Mouse (Mus musculus) neural tube, embryonic 14.5 days (tissue): ENCODE results near the gene Eif4a1. TPM values are rescaled to one million over a fixed set of nuclear protein-coding genes. Genes with fewer than 3 reads are reported as not detected.

Experiments
- ATAC-seq: fragments of 200-750 bp; cut with Nextera tagmentation; 2 replicates; pipeline ENCODE4 v1.8.0; 2017; ENCODE audit warnings: low read depth, mild to moderate bottlenecking, moderate TSS enrichment, moderate library complexity
- H3K27ac ChIP-seq: fragments of 300-500 bp; sonication (generic); 2 replicates; pipeline ENCODE4 v1.5.1; 2014; ENCODE audit warnings: low read depth, mild to moderate bottlenecking, control low read depth, low read length, moderate library complexity, mixed read lengths
- H3K27me3 ChIP-seq: fragments of 300-500 bp; sonication (generic); 2 replicates; pipeline ENCODE4 v1.6.1; 2014; ENCODE audit warnings: low read length; ENCODE audit not compliant: control insufficient read depth, insufficient read depth
- H3K36me3 ChIP-seq: fragments of 300-500 bp; sonication (generic); 2 replicates; pipeline ENCODE4 v1.6.1; 2014; ENCODE audit warnings: low read length, mixed read lengths; ENCODE audit not compliant: control insufficient read depth, insufficient read depth
- H3K4me1 ChIP-seq: fragments of 300-500 bp; sonication (generic); 2 replicates; pipeline ENCODE4 v1.6.1; 2014; ENCODE audit warnings: low read length; ENCODE audit not compliant: control insufficient read depth, insufficient read depth
- H3K4me2 ChIP-seq: fragments of 300-500 bp; sonication (generic); 2 replicates; pipeline ENCODE4 v1.6.1; 2014; ENCODE audit warnings: mild to moderate bottlenecking, low read depth, low read length, control low read depth
- H3K4me3 ChIP-seq: fragments of 300-500 bp; sonication (generic); 2 replicates; pipeline ENCODE4 v1.5.1; 2014; ENCODE audit warnings: low read depth, low read length, control low read depth, mixed read lengths
- H3K9ac ChIP-seq: fragments of 300-500 bp; sonication (generic); replicated peaks from 2 replicates; pipeline ENCODE4 v1.6.1; 2014; ENCODE audit warnings: low read depth, mild to moderate bottlenecking, control low read depth, low read length, mixed read lengths
- H3K9me3 ChIP-seq: fragments of 300-500 bp; sonication (generic); 2 replicates; pipeline ENCODE4 v1.6.1; 2016; ENCODE audit warnings: low read length; ENCODE audit not compliant: control insufficient read depth
- WGBS: fragments of 180-500 bp; shearing (Covaris S2); extraction: QIAGEN DNeasy Blood & Tissue Kit; methylation state at CpG from one replicate; pipeline ENCODE4 v1.1.7; 2014; 5-methylcytosine and 5-hydroxymethylcytosine counted together
- polyA plus RNA-seq: library from polyadenylated mRNA; unstranded; fragments of >200 nt; fragmentation: Nextera tagmentation; extraction: Ambion mirVana; gene quantifications from 2 replicates; pipeline ENCODE4 v1.2.1, GENCODE M21; 2014

The Eif4a1 gene
- polyA plus RNA-seq, 1 experiment from 2014 or later = 643 TPM

DNA sequence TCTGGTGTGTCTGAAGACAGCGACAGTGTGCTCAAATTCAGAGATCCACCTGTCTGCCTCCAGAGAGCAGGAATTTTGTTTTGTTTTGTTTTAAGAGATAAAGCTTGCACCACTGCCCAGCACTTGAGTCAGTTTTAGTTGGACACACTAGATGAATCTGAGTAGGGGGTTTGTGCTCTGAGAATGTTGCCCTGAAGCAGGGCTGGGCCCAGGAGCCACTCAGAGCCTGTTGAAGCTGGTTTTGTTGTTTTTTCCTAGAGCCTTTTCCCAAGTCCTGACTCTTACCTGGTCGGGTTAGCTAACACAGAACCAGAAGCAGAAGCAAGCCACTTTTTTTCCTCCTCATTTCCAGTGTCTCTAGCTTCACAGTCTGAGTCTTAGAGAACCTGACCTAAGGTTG, 38.9 kb upstream of the Eif4a1 start:
- Histone ChIP-seq H3K4me1 (no peaks in the 10 kb centered on the region), H3K4me2 (no peak overlapping the region), H3K27ac (no peak overlapping the region), H3K36me3 (no peaks in the 10 kb centered on the region), H3K4me3 (no peak overlapping the region), H3K27me3 (no peaks in the 10 kb centered on the region), H3K9me3 (no peaks in the 10 kb centered on the region), H3K9ac (no peak overlapping the region)
- 79% methylated on average over 2 of the region's 2 CpGs for WGBS
- ATAC-seq = no peak

GRCm38 (mm10) chr11:69710470-69710869, 38.2 kb upstream of the Eif4a1 start:
- H3K27ac ChIP-seq = no peak overlapping the region
- ATAC-seq = no peak
- H3K36me3 ChIP-seq = no peaks in the 10 kb centered on the region
- no peaks in the 10 kb centered on the region for H3K27me3 ChIP-seq
- no peaks in the 10 kb centered on the region for H3K4me1 ChIP-seq
- WGBS = 80% methylated on average over 3 of the region's 3 CpGs
- H3K4me2 ChIP-seq = no peak overlapping the region
- no peaks in the 10 kb centered on the region for H3K9me3 ChIP-seq
- no peak overlapping the region for H3K4me3 ChIP-seq
- no peak overlapping the region for H3K9ac ChIP-seq

DNA sequence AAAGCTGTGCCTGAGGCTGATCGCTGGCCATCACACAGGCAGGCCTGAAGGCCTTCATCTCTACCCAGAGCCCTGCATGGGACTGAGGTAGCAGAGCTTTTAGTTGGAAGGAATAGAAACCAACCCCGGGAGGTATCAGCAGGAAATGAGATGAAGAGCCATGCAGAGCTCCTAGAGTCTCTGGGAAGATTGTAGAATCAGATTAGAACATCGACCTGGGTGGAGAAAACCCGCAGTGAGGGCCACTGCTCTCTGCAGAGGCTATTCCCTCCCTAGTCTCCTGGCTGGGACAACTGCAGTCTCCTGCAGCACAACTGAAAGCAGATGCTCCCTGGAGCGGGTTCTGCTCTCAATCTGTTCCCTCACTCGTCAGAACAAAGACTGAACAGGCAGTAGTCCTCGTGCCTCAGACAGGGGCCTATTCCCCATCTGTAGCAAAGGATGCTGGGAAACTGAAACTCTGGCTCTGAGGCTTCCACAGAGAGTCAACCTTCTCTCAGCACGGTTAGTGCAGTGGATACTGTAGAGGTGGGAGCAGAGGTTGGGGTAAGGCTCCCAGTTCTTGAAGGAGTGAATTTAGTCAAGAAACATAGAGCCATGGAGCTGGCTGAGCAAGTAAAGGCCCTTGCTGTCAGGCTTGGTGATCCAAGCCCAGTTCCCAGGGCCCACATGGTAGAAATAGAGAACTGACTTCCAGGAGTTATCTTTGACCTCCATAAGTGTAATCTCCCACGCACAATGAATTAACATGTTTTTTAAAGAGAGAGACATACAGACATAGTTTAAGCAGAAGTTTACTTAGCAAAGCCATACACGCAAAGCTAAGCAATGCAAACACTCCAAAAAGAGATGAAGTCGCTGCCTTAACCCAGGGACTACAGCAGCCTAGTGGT, 37.6 kb upstream of the Eif4a1 start:
- Histone ChIP-seq H3K4me2 (no peak overlapping the region), H3K27ac (no peak overlapping the region)

DNA sequence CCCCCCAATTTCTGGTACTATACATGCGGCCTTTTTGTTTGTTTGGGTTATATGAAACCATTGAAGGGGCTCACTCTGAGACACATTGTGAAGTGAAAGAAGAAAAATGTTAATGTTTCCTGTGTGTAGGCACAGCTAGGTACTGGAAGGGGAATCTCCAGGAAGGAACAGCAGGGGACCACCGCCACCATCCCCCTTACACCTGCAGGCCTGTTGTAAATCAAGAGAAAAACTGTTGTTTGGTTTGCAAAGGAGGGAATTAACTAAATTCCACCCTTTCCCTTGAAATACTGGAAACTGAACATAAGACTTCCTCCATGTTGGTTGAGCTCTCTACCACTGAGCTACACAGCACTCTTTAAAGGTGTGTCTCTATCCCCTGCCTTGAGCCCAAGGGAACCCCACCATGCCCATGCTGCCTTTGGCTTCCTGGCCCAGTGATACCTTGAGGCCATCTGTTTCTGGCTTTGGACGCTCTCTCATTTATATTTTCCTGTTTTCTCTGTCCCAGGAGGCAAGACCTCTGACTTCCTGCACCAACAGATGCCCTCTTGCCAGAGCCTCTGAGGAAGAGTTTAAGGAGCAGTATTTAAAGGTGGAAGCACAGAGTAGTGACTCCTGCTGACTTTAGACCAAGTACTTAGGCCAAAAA, 36.5 kb upstream of the Eif4a1 start:
- Histone ChIP-seq H3K9me3 (no peaks in the 10 kb centered on the region), H3K4me1 (no peaks in the 10 kb centered on the region)
- 84% methylated on average over 3 of the region's 3 CpGs for WGBS

More for the DNA sequence above, 37.6 kb upstream of the Eif4a1 start:
- H3K27me3 ChIP-seq = no peaks in the 10 kb centered on the region
- H3K4me3 ChIP-seq = no peak overlapping the region
- ATAC-seq = no peak
- H3K36me3 ChIP-seq = no peaks in the 10 kb centered on the region
- no peaks in the 10 kb centered on the region for H3K9me3 ChIP-seq
- H3K9ac ChIP-seq = no peak overlapping the region
- no peaks in the 10 kb centered on the region for H3K4me1 ChIP-seq
- WGBS = 66% methylated on average over 11 of the region's 11 CpGs

DNA sequence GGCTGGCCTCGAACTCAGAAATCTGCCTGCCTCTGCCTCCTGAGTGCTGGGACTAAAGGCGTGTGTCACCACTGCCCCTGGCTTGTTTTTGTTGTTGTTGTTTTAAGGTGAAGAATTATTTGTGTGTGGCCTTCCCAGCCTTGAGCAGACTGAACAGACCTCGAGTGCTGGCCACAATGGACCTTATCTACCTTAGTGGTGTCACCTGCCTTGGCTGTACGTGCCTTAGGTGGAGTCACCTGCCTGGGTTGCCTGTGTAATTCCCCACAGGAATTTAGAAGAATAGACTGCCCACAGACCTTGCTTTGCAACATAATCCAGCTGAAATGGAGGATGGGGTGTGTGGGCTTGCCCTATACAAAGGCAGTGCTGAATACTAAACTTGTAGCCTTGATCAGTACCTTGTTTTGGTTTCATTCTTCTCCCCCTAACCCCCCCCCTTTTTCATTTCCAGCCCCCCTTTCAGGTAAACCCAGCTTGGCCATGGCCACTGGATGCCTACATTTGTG, 35.7 kb upstream of the Eif4a1 start:
- H3K9me3 ChIP-seq = no peaks in the 10 kb centered on the region
- no peak overlapping the region for H3K4me2 ChIP-seq
- no peak overlapping the region for H3K9ac ChIP-seq
- no peak overlapping the region for H3K27ac ChIP-seq
- no peaks in the 10 kb centered on the region for H3K4me1 ChIP-seq
- 84% methylated on average over 4 of the region's 4 CpGs for WGBS
- no peak overlapping the region for H3K4me3 ChIP-seq
- no peaks in the 10 kb centered on the region for H3K27me3 ChIP-seq
- H3K36me3 ChIP-seq = no peaks in the 10 kb centered on the region
- no peak for ATAC-seq

More for the DNA sequence above, 36.5 kb upstream of the Eif4a1 start:
- Histone ChIP-seq H3K4me2 (no peak overlapping the region), H3K27ac (no peak overlapping the region), H3K36me3 (no peaks in the 10 kb centered on the region), H3K4me3 (no peak overlapping the region), H3K9ac (no peak overlapping the region), H3K27me3 (no peaks in the 10 kb centered on the region)
- no peak for ATAC-seq

- 92% methylated on average over 4 of the region's 4 CpGs for WGBS
- H3K27ac ChIP-seq = no peak overlapping the region
- no peak for ATAC-seq
- no peak overlapping the region for H3K4me2 ChIP-seq
- no peak overlapping the region for H3K9ac ChIP-seq
- H3K36me3 ChIP-seq = no peaks in the 10 kb centered on the region
- no peaks in the 10 kb centered on the region for H3K9me3 ChIP-seq
- H3K4me1 ChIP-seq = no peaks in the 10 kb centered on the region
- no peak overlapping the region for H3K4me3 ChIP-seq
- H3K27me3 ChIP-seq = no peaks in the 10 kb centered on the region
Measured at GRCm38 (mm10) chr11:69707480-69707847, 35.2 kb upstream of the Eif4a1 start.

GRCm38 (mm10) chr11:69706775-69707479, 34.7 kb upstream of the Eif4a1 start:
- Histone ChIP-seq H3K36me3 (no peaks in the 10 kb centered on the region), H3K27ac (no peak overlapping the region), H3K27me3 (no peaks in the 10 kb centered on the region), H3K9ac (no peak overlapping the region), H3K4me2 (no peak overlapping the region), H3K9me3 (no peaks in the 10 kb centered on the region), H3K4me3 (no peak overlapping the region), H3K4me1 (no peaks in the 10 kb centered on the region)
- no peak for ATAC-seq
- WGBS = 51% methylated on average over 6 of the region's 6 CpGs

- Histone ChIP-seq H3K4me3 (no peak overlapping the region), H3K4me2 (no peak overlapping the region), H3K27ac (no peak overlapping the region), H3K4me1 (no peaks in the 10 kb centered on the region), H3K9me3 (no peaks in the 10 kb centered on the region), H3K9ac (no peak overlapping the region), H3K27me3 (no peaks in the 10 kb centered on the region), H3K36me3 (no peaks in the 10 kb centered on the region)
- WGBS = 46% methylated on average over 2 of the region's 2 CpGs
- no peak for ATAC-seq
Measured at GRCm38 (mm10) chr11:69704613-69705010, 32.4 kb upstream of the Eif4a1 start.
